Mouse (Mus musculus): ENCODE data around the gene Nek6.

GRCm38 (mm10) chr2:38614437-38614836, 103.0 kb downstream of the Nek6 start:
- TF ChIP-seq CTCF (IDR thresholded peaks at IDR 0.05; ENCODE audit: borderline replicate concordance, control insufficient read depth, extremely low read depth, insufficient read depth, low read length, poor library complexity) = no peak
- TF ChIP-seq POLR2A (IDR thresholded peaks at IDR 0.05; ENCODE audit: control insufficient read depth, extremely low read depth, insufficient read depth, low read length, poor library complexity) = no peak

Data from thymus, adult 2 months (tissue).